In genomic region chr10:118870201-118870980, GRCm38 (mm10) we compare ENCODE assay signal across 8 mouse cellular contexts. TPM values are rescaled to one million over a fixed set of nuclear protein-coding genes. Genes with fewer than 3 reads are reported as not detected.
DNase-seq lines count a peak whose midpoint lies in the region; TF ChIP-seq lines count a peak whose summit lies in the region.

Gene Dyrk2, minus strand, starts transcription at chr10:118870209.

- H3K27me3 ChIP-seq in forebrain, embryonic 10.5 days (ENCODE audit: poor library complexity, severe bottlenecking): no peaks in the 10 kb centered on the region

- H3K27ac ChIP-seq in forebrain, embryonic 10.5 days: peak within 1 kb of the TSS; percentile 99
- H3K27ac ChIP-seq in layer of hippocampus, adult 2 months: peak within 1 kb of the TSS; percentile 90

- peaks cover 10% of the 10 kb centered on the region for H3K36me3 ChIP-seq in forebrain, embryonic 10.5 days (replicated peaks)

- peaks cover 45% of the 10 kb centered on the region for H3K4me1 ChIP-seq in forebrain, embryonic 10.5 days

- DNase-seq in frontal cortex, adult 2 months (ENCODE audit: extremely low spot score in 1 of 2, low spot score in 1 of 2): no peak
- no peak for DNase-seq in frontal cortex, postnatal 25 days (ENCODE audit: low spot score in 2 of 2)
- peak; percentile 50 for DNase-seq in adrenal gland, postnatal 14 days
- DNase-seq in forebrain, embryonic 10.5 days (ENCODE audit: extremely low spot score, low spot score): peak; percentile 57
- peak in 1 of 2 experiments; percentile 70 for DNase-seq in heart, postnatal 10 days
- no peak for DNase-seq in layer of hippocampus, adult 2 months (ENCODE audit: low spot score in 2 of 2)
- DNase-seq in lung, postnatal 14 days: peak; percentile 50
- peak; percentile 30 for DNase-seq in skeletal muscle tissue, adult 2 months (ENCODE audit: low read depth, low spot score)

- TF ChIP-seq CTCF in layer of hippocampus, adult 2 months (conservative IDR thresholded peaks at IDR 0.05): no peak

- 6% methylated on average over 16 of the region's 16 CpGs for WGBS in forebrain, embryonic 10.5 days

- H3K9me3 ChIP-seq in forebrain, embryonic 10.5 days: 0 out of 2 replicates have a peak, but pooled peaks cover 3% of the 10 kb centered on the region

- H3K4me3 ChIP-seq in forebrain, embryonic 10.5 days: peak within 1 kb of the TSS; percentile 97
- peak within 1 kb of the TSS; percentile 74 for H3K4me3 ChIP-seq in layer of hippocampus, adult 2 months

- intact Hi-C loops in heart, postnatal 10 days (cut with DNase I): loop anchor here (5.0 kb wide), 2 partner anchors 112 to 207 kb away; no protein-coding TSS in a partner anchor

RNA-seq across cellular contexts. Expression of gene Dyrk2, which starts in this region (rescaled TPM):
- polyA plus RNA-seq in frontal cortex, adult 2 months (2012; rRNA removed): 22.5 and 24.6 TPM in 2 replicates
- total RNA-seq in adrenal gland, postnatal 14 days (2021): 39.8 and 43.0 TPM in 2 replicates
- polyA plus RNA-seq in forebrain, embryonic 10.5 days (2016; fragmentation: Nextera tagmentation; extraction: Ambion mirVana): 7.0 and 7.2 TPM in 2 replicates
- total RNA-seq in heart, postnatal 10 days (2021): 100 to 1,000 TPM; 114 to 116 TPM
- total RNA-seq in layer of hippocampus, adult 2 months (2021): 10 to 100 TPM; 47.0 to 55.7 TPM

Comparison
In these comparisons a context has a peak if more than half of its experiments do, and no peak if none do; other contexts are left out.
1. DNase-seq: peak in adrenal gland, postnatal 14 days (single experiment), forebrain, embryonic 10.5 days (single experiment), lung, postnatal 14 days (single experiment) and skeletal muscle tissue, adult 2 months (single experiment); none in frontal cortex, adult 2 months (0 of 2), frontal cortex, postnatal 25 days (0 of 2) and layer of hippocampus, adult 2 months (0 of 2).